Mouse (Mus musculus) midbrain, embryonic 13.5 days (tissue): ENCODE data around the gene Prex1. TPM values are rescaled to one million over a fixed set of nuclear protein-coding genes. Genes with fewer than 3 reads are reported as not detected.
A peak's percentile ranks its signal among the peaks of the same experiment; 100 is the strongest.
"Not testable (repeated sequence)": the region's sequence is repeated elsewhere in the genome, so short reads cannot be mapped to it uniquely, and the experiment has no call there.

ENCODE experiments used
- ATAC-seq: fragments of 200-750 bp; cut with Nextera tagmentation; 2 replicates; pipeline ENCODE4 v1.8.0; 2017; ENCODE audit warnings: mild to moderate bottlenecking, moderate TSS enrichment, moderate library complexity
- H3K27ac ChIP-seq: fragments of 300-500 bp; sonication (generic); 2 replicates; pipeline ENCODE4 v1.5.1; 2015; ENCODE audit warnings: inconsistent platforms, mild to moderate bottlenecking, moderate library complexity
- H3K27me3 ChIP-seq: fragments of 300-500 bp; sonication (generic); 2 replicates; pipeline ENCODE4 v1.6.1; 2015; ENCODE audit warnings: mild to moderate bottlenecking, inconsistent platforms
- H3K36me3 ChIP-seq: fragments of 300-500 bp; sonication (generic); 2 replicates; pipeline ENCODE4 v1.6.1; 2015; ENCODE audit warnings: mild to moderate bottlenecking, inconsistent platforms
- H3K4me1 ChIP-seq: fragments of 300-500 bp; sonication (generic); replicated peaks from 2 replicates; pipeline ENCODE4 v1.6.1; 2015; ENCODE audit warnings: inconsistent platforms
- H3K4me2 ChIP-seq: fragments of 300-500 bp; sonication (generic); replicated peaks from 2 replicates; pipeline ENCODE4 v1.6.1; 2015; ENCODE audit warnings: moderate library complexity, mild to moderate bottlenecking, inconsistent platforms
- H3K4me3 ChIP-seq: fragments of 300-500 bp; sonication (generic); replicated peaks from 2 replicates; pipeline ENCODE4 v1.5.1; 2015; ENCODE audit warnings: mild to moderate bottlenecking, inconsistent platforms
- H3K9ac ChIP-seq: fragments of 300-500 bp; sonication (generic); replicated peaks from 2 replicates; pipeline ENCODE4 v1.6.1; 2015; ENCODE audit warnings: mild to moderate bottlenecking, inconsistent platforms
- H3K9me3 ChIP-seq: fragments of 300-500 bp; sonication (generic); 2 replicates; pipeline ENCODE4 v1.6.1; 2016; ENCODE audit warnings: mild to moderate bottlenecking, inconsistent platforms
- WGBS: fragments of 180-500 bp; shearing (Covaris S2); methylation state at CpG from one replicate; pipeline ENCODE4 v1.1.7; 2015; 5-methylcytosine and 5-hydroxymethylcytosine counted together
- polyA plus RNA-seq: library from polyadenylated mRNA; unstranded; fragments of >200 nt; fragmentation: Nextera tagmentation; extraction: Ambion mirVana; gene quantifications from 2 replicates; pipeline ENCODE4 v1.2.1, GENCODE M21; 2015

The Prex1 gene
- polyA plus RNA-seq, 1 experiment from 2014 or later: 21.1 TPM

GRCm38 (mm10) chr2:166735469-166736001, 21.9 kb upstream of the Prex1 start:
- 25% methylated on average over 15 of the region's 15 CpGs for WGBS
- Histone ChIP-seq H3K27ac (peak overlapping the region; percentile 55; the same call in 1 of the 2 replicates), H3K4me2 (peak overlapping the region; percentile 11), H3K4me3 (no peak overlapping the region), H3K27me3 (no peaks in the 10 kb centered on the region), H3K9ac (no peak overlapping the region), H3K4me1 (peaks cover 11% of the 10 kb centered on the region), H3K9me3 (no peaks in the 10 kb centered on the region), H3K36me3 (no peaks in the 10 kb centered on the region)
- ATAC-seq: peak; percentile 49; the same call in 1 of the 2 replicates

- 92% methylated on average over 2 of the region's 2 CpGs for WGBS
- Histone ChIP-seq H3K4me1 (peaks cover 36% of the 10 kb centered on the region), H3K9me3 (no peaks in the 10 kb centered on the region), H3K4me3 (no peak overlapping the region), H3K27me3 (no peaks in the 10 kb centered on the region), H3K36me3 (no peaks in the 10 kb centered on the region), H3K9ac (no peak overlapping the region), H3K27ac (no peak overlapping the region), H3K4me2 (no peak overlapping the region)
- no peak for ATAC-seq
These were observed 19.2 kb upstream of the Prex1 start for GRCm38 (mm10) chr2:166732860-166733259.

GRCm38 (mm10) chr2:166732146-166732545, 18.5 kb upstream of the Prex1 start:
- ATAC-seq: no peak
- WGBS: 90% methylated on average over 4 of the region's 4 CpGs
- peaks cover 36% of the 10 kb centered on the region for H3K4me1 ChIP-seq
- H3K36me3 ChIP-seq: no peaks in the 10 kb centered on the region
- no peak overlapping the region for H3K9ac ChIP-seq
- no peak overlapping the region for H3K4me2 ChIP-seq
- H3K27me3 ChIP-seq: no peaks in the 10 kb centered on the region
- H3K9me3 ChIP-seq: no peaks in the 10 kb centered on the region
- no peak overlapping the region for H3K27ac ChIP-seq
- no peak overlapping the region for H3K4me3 ChIP-seq

GRCm38 (mm10) chr2:166731102-166731883, 17.7 kb upstream of the Prex1 start:
- H3K27ac ChIP-seq: peak overlapping the region; percentile 81; the same call in 1 of the 2 replicates
- H3K4me3 ChIP-seq, H3K9me3 ChIP-seq, H3K9ac ChIP-seq, ATAC-seq, H3K4me2 ChIP-seq, H3K27me3 ChIP-seq, H3K36me3 ChIP-seq: not testable (repeated sequence)
- WGBS: 88% methylated on average over 1 of the region's 1 CpGs
- peaks cover 36% of the 10 kb centered on the region for H3K4me1 ChIP-seq

GRCm38 (mm10) chr2:166730567-166730915, 16.9 kb upstream of the Prex1 start:
- no peak; the same call in 1 of the 2 replicates for ATAC-seq
- peaks cover 33% of the 10 kb centered on the region for H3K4me1 ChIP-seq
- no peak overlapping the region for H3K4me2 ChIP-seq
- no peaks in the 10 kb centered on the region for H3K27me3 ChIP-seq
- no peak overlapping the region for H3K9ac ChIP-seq
- no peaks in the 10 kb centered on the region for H3K36me3 ChIP-seq
- H3K4me3 ChIP-seq: no peak overlapping the region
- peak overlapping the region; percentile 81 for H3K27ac ChIP-seq
- 46% methylated on average over 6 of the region's 6 CpGs for WGBS
- no peaks in the 10 kb centered on the region for H3K9me3 ChIP-seq

GRCm38 (mm10) chr2:166729656-166730566, 16.3 kb upstream of the Prex1 start:
- 14% methylated on average over 19 of the region's 19 CpGs for WGBS
- peak; percentile 68 for ATAC-seq

GRCm38 (mm10) chr2:166729045-166729444, 15.4 kb upstream of the Prex1 start:
- Histone ChIP-seq H3K27ac (no peak overlapping the region), H3K4me2 (no peak overlapping the region), H3K9me3 (no peaks in the 10 kb centered on the region), H3K4me1 (peaks cover 30% of the 10 kb centered on the region), H3K4me3 (no peak overlapping the region), H3K27me3 (no peaks in the 10 kb centered on the region), H3K9ac (no peak overlapping the region), H3K36me3 (no peaks in the 10 kb centered on the region)
- 38% methylated on average over 3 of the region's 3 CpGs for WGBS
- no peak for ATAC-seq

More at GRCm38 (mm10) chr2:166729656-166730566, 16.3 kb upstream of the Prex1 start:
- peak overlapping the region; percentile 25 for H3K4me2 ChIP-seq
- H3K9ac ChIP-seq: peak overlapping the region; percentile 33; the same call in 1 of the 2 replicates
- no peaks in the 10 kb centered on the region for H3K36me3 ChIP-seq
- H3K9me3 ChIP-seq: no peaks in the 10 kb centered on the region
- H3K4me1 ChIP-seq: peaks cover 30% of the 10 kb centered on the region
- peak overlapping the region; percentile 81 for H3K27ac ChIP-seq
- H3K27me3 ChIP-seq: no peaks in the 10 kb centered on the region
- no peak overlapping the region for H3K4me3 ChIP-seq

- peaks cover 30% of the 10 kb centered on the region for H3K4me1 ChIP-seq
- H3K4me2 ChIP-seq: no peak overlapping the region
- 53% methylated on average over 3 of the region's 3 CpGs for WGBS
- no peaks in the 10 kb centered on the region for H3K27me3 ChIP-seq
- no peaks in the 10 kb centered on the region for H3K9me3 ChIP-seq
- H3K27ac ChIP-seq: no peak overlapping the region
- no peak for ATAC-seq
- H3K4me3 ChIP-seq: no peak overlapping the region
- no peak overlapping the region for H3K9ac ChIP-seq
- no peaks in the 10 kb centered on the region for H3K36me3 ChIP-seq
These were observed 14.6 kb upstream of the Prex1 start for GRCm38 (mm10) chr2:166728261-166728680.

- H3K36me3 ChIP-seq: no peaks in the 10 kb centered on the region
- no peaks in the 10 kb centered on the region for H3K9me3 ChIP-seq
- no peak overlapping the region for H3K4me3 ChIP-seq
- H3K4me1 ChIP-seq: peaks cover 30% of the 10 kb centered on the region
- WGBS: 86% methylated on average over 10 of the region's 10 CpGs
- no peak overlapping the region for H3K27ac ChIP-seq
- H3K27me3 ChIP-seq: no peaks in the 10 kb centered on the region
- H3K4me2 ChIP-seq: no peak overlapping the region
- no peak overlapping the region for H3K9ac ChIP-seq
- ATAC-seq: no peak
These were observed 14.2 kb upstream of the Prex1 start for GRCm38 (mm10) chr2:166727790-166728189.

GRCm38 (mm10) chr2:166726891-166727290, 13.3 kb upstream of the Prex1 start:
- Histone ChIP-seq H3K4me3 (no peak overlapping the region), H3K4me1 (peaks cover 30% of the 10 kb centered on the region), H3K27ac (no peak overlapping the region), H3K27me3 (no peaks in the 10 kb centered on the region), H3K4me2 (no peak overlapping the region), H3K9me3 (no peaks in the 10 kb centered on the region), H3K36me3 (no peaks in the 10 kb centered on the region), H3K9ac (no peak overlapping the region)
- WGBS: 48% methylated on average over 6 of the region's 6 CpGs
- no peak for ATAC-seq

GRCm38 (mm10) chr2:166720416-166720815, 6.8 kb upstream of the Prex1 start:
- Histone ChIP-seq H3K36me3 (no peaks in the 10 kb centered on the region), H3K4me3 (no peak overlapping the region), H3K9ac (no peak overlapping the region), H3K4me1 (no peaks in the 10 kb centered on the region), H3K9me3 (no peaks in the 10 kb centered on the region), H3K27ac (no peak overlapping the region), H3K27me3 (0 out of 2 replicates have a peak, but pooled peaks cover 2% of the 10 kb centered on the region), H3K4me2 (no peak overlapping the region)
- ATAC-seq: no peak
- WGBS: 76% methylated on average over 3 of the region's 3 CpGs

- no peak overlapping the region for H3K9ac ChIP-seq
- no peak overlapping the region for H3K4me2 ChIP-seq
- no peaks in the 10 kb centered on the region for H3K9me3 ChIP-seq
- 64% methylated on average over 2 of the region's 2 CpGs for WGBS
- H3K4me1 ChIP-seq: no peaks in the 10 kb centered on the region
- peaks cover 6% of the 10 kb centered on the region; the same call in 1 of the 2 replicates for H3K27me3 ChIP-seq
- H3K27ac ChIP-seq: no peak overlapping the region
- H3K36me3 ChIP-seq: no peaks in the 10 kb centered on the region
- H3K4me3 ChIP-seq: no peak overlapping the region
- ATAC-seq: no peak
These were observed 6.3 kb upstream of the Prex1 start for GRCm38 (mm10) chr2:166719930-166720305.
